In the genomic region with DNA sequence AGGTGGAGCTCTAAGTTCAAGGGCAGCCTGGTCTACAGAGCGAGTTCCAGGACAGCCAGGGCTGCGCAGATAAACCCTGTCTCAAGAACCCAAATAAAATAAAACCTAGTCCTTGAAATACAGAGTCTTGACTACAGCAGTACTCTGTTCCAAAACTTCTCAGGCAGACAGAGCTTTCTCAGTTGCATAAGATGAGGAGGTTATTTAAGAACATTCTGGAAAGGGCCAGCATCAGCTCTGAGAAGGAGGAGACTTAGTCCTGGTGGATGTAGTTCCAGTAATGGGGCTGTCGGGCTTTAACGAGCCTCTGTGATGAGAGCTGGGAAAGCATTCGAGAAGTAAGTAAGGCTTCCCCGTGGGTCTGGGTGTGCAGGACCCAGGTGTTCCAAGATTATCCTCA, we compare ENCODE assay signal across 23 mouse cellular contexts.
DNase-seq lines count a peak whose midpoint lies in the region; ATAC-seq lines count a peak whose summit lies in the region.
"Had no signal": no experiment of that assay in that cellular context is flagged by ENCODE, and none has a peak within 500 bp of the region (broad histone marks: within the 10 kb centered on the region; RNA-seq: fewer than 3 reads in every experiment).

No protein-coding gene starts in this region.

- H3K27ac ChIP-seq in midbrain, embryonic 11.5 days (ENCODE audit: low read depth, low read length), result no peak overlapping the region
- no peak overlapping the region for H3K27ac ChIP-seq in midbrain, embryonic 16.5 days (ENCODE audit: low read length)
- H3K27ac ChIP-seq in hindbrain, embryonic 16.5 days (ENCODE audit: low read depth, low read length), result no peak overlapping the region
- H3K27ac ChIP-seq: embryonic facial prominence, embryonic 12.5 days; embryonic facial prominence, embryonic 15.5 days; forebrain, embryonic 12.5 days; forebrain, embryonic 15.5 days; gastrocnemius, adult 2 months; heart, embryonic 13.5 days; hindbrain, embryonic 14.5 days had no signal

- H3K4me2 ChIP-seq in midbrain, embryonic 11.5 days, result no peak overlapping the region
- no peak overlapping the region for H3K4me2 ChIP-seq in midbrain, embryonic 16.5 days (ENCODE audit: low read length)
- no peak overlapping the region for H3K4me2 ChIP-seq in hindbrain, embryonic 16.5 days (ENCODE audit: low read length)
- H3K4me2 ChIP-seq: embryonic facial prominence, embryonic 12.5 days; embryonic facial prominence, embryonic 15.5 days; forebrain, embryonic 12.5 days; forebrain, embryonic 15.5 days; heart, embryonic 13.5 days; hindbrain, embryonic 14.5 days had no signal

- no peak overlapping the region for H3K4me3 ChIP-seq in midbrain, embryonic 11.5 days (ENCODE audit: low read depth, low read length)
- H3K4me3 ChIP-seq in midbrain, embryonic 16.5 days (ENCODE audit: low read depth, low read length), result no peak overlapping the region
- no peak overlapping the region for H3K4me3 ChIP-seq in hindbrain, embryonic 16.5 days (ENCODE audit: low read length)
- H3K4me3 ChIP-seq: embryonic facial prominence, embryonic 12.5 days; embryonic facial prominence, embryonic 15.5 days; forebrain, embryonic 12.5 days; forebrain, embryonic 15.5 days; gastrocnemius, adult 2 months; heart, embryonic 13.5 days had no signal

- no peaks in the 10 kb centered on the region for H3K27me3 ChIP-seq in midbrain, embryonic 11.5 days (ENCODE audit: control insufficient read depth, insufficient read depth, low read length)
- no peaks in the 10 kb centered on the region for H3K27me3 ChIP-seq in midbrain, embryonic 16.5 days (ENCODE audit: control insufficient read depth, insufficient read depth, low read depth, low read length)
- no peaks in the 10 kb centered on the region for H3K27me3 ChIP-seq in hindbrain, embryonic 16.5 days (replicated peaks; ENCODE audit: control insufficient read depth, insufficient read depth, low read length)
- H3K27me3 ChIP-seq: embryonic facial prominence, embryonic 12.5 days; embryonic facial prominence, embryonic 15.5 days; forebrain, embryonic 12.5 days; forebrain, embryonic 15.5 days; heart, embryonic 13.5 days had no signal

- no peak overlapping the region for H3K9ac ChIP-seq in midbrain, embryonic 11.5 days (ENCODE audit: low read length)
- no peak overlapping the region for H3K9ac ChIP-seq in midbrain, embryonic 16.5 days (ENCODE audit: low read depth, low read length)
- no peak overlapping the region for H3K9ac ChIP-seq in hindbrain, embryonic 16.5 days (ENCODE audit: low read depth, low read length)
- H3K9ac ChIP-seq: embryonic facial prominence, embryonic 12.5 days; embryonic facial prominence, embryonic 15.5 days; forebrain, embryonic 12.5 days; forebrain, embryonic 15.5 days; heart, embryonic 13.5 days; hindbrain, embryonic 14.5 days had no signal

- no peaks in the 10 kb centered on the region for H3K4me1 ChIP-seq in midbrain, embryonic 11.5 days (ENCODE audit: control insufficient read depth, insufficient read depth, low read length)
- no peaks in the 10 kb centered on the region for H3K4me1 ChIP-seq in midbrain, embryonic 16.5 days (ENCODE audit: control insufficient read depth, insufficient read depth, low read length)
- no peaks in the 10 kb centered on the region for H3K4me1 ChIP-seq in hindbrain, embryonic 16.5 days (ENCODE audit: control insufficient read depth, insufficient read depth, low read depth, low read length)
- H3K4me1 ChIP-seq: embryonic facial prominence, embryonic 12.5 days; embryonic facial prominence, embryonic 15.5 days; forebrain, embryonic 12.5 days; forebrain, embryonic 15.5 days; heart, embryonic 13.5 days had no signal

- H3K36me3 ChIP-seq in midbrain, embryonic 11.5 days (ENCODE audit: control insufficient read depth, insufficient read depth, low read length), result no peaks in the 10 kb centered on the region
- H3K36me3 ChIP-seq in midbrain, embryonic 16.5 days (ENCODE audit: control insufficient read depth, insufficient read depth, low read length), result no peaks in the 10 kb centered on the region
- no peaks in the 10 kb centered on the region for H3K36me3 ChIP-seq in hindbrain, embryonic 16.5 days (ENCODE audit: control insufficient read depth, insufficient read depth, low read length)
- H3K36me3 ChIP-seq: embryonic facial prominence, embryonic 12.5 days; embryonic facial prominence, embryonic 15.5 days; forebrain, embryonic 12.5 days; forebrain, embryonic 15.5 days; heart, embryonic 13.5 days had no signal

- H3K9me3 ChIP-seq in midbrain, embryonic 11.5 days (ENCODE audit: control insufficient read depth, low read length), result no peaks in the 10 kb centered on the region
- H3K9me3 ChIP-seq in midbrain, embryonic 16.5 days (replicated peaks; ENCODE audit: control insufficient read depth, low read length, poor library complexity, severe bottlenecking), result no peaks in the 10 kb centered on the region
- no peaks in the 10 kb centered on the region for H3K9me3 ChIP-seq in hindbrain, embryonic 16.5 days (ENCODE audit: control insufficient read depth, low read length)
- H3K9me3 ChIP-seq: embryonic facial prominence, embryonic 12.5 days; embryonic facial prominence, embryonic 15.5 days; forebrain, embryonic 12.5 days; forebrain, embryonic 15.5 days; heart, embryonic 13.5 days had no signal

- 89% methylated on average over 6 of the region's 6 CpGs for whole genome bisulfite sequencing in midbrain, embryonic 11.5 days
- WGBS in midbrain, embryonic 16.5 days, result 82% methylated on average over 6 of the region's 6 CpGs
- WGBS in hindbrain, embryonic 16.5 days, result 80% methylated on average over 6 of the region's 6 CpGs

- peak; percentile 99 for ATAC-seq in frontal cortex, adult (ENCODE audit: low TSS enrichment)
- ATAC-seq in midbrain, embryonic 11.5 days (ENCODE audit: low FRiP score), result no peak
- ATAC-seq in midbrain, embryonic 16.5 days, result no peak
- ATAC-seq in hindbrain, embryonic 16.5 days, result no peak
- ATAC-seq: activated CD4-positive, CD25-positive, alpha-beta regulatory T cell, adult 4 months; forebrain, embryonic 15.5 days had no signal

- no peak for DNase-seq in frontal cortex, postnatal 14 days (ENCODE audit: low spot score in 2 of 2)
- DNase-seq in midbrain, embryonic 11.5 days (ENCODE audit: low spot score, missing footprints), result peak; percentile 6
- peak; percentile 22 for DNase-seq in telencephalon, adult 2 months (ENCODE audit: low read depth, low spot score)
- DNase-seq: adrenal gland, postnatal 10 days; adrenal gland, postnatal 36 days; cerebellum, adult 11 months; cerebellum, adult 2 months; cerebellum, adult 9-11 months; cerebellum, postnatal 25 days; gastrocnemius, adult 2 months; gastrocnemius, postnatal 14 days; heart, postnatal 14 days; heart, postnatal 4 days had no signal

Comparison
In these comparisons a context has a peak if more than half of its experiments do, and no peak if none do; other contexts are left out.
1. DNase-seq: peak in midbrain, embryonic 11.5 days (single experiment) and telencephalon, adult 2 months (single experiment); none in frontal cortex, postnatal 14 days (0 of 2).